Mouse (Mus musculus): ENCODE measurements around the gene Hfe. TPM values are rescaled to one million over a fixed set of nuclear protein-coding genes. Genes with fewer than 3 reads are reported as not detected.

Hfe gene
- total and polyA plus RNA-seq, 3 experiments, result 0.08 to 1.0 (median 0.39) TPM

- H3K27ac ChIP-seq (ENCODE audit: insufficient read depth, low read depth), result peak overlapping the region; percentile 6; the same call in 1 of the 2 replicates
- peaks cover 6 to 68% of the 10 kb centered on the region in 2 experiments for H3K4me1 ChIP-seq (ENCODE audit: control insufficient read depth in 1 of 2, insufficient read depth in 2 of 2)
- H3K4me3 ChIP-seq (replicated peaks in 1 of 3; ENCODE audit: low read depth in 2 of 3, low read length in 2 of 3, poor library complexity in 1 of 3), result no peak overlapping the region
- dilution Hi-C loops (cut with MboI; ENCODE audit: extremely low pct_ligation_motif_present, extremely low pct_unique_long_range_greater_than_20kb, low sequenced_read_pairs), result no loop called here
- H3K9me3 ChIP-seq (replicated peaks; ENCODE audit: low read length), result no peaks in the 10 kb centered on the region
- peak; percentile 90 for DNase-seq (ENCODE audit: extremely low read depth)
- peak overlapping the region; percentile 55 for H3K9ac ChIP-seq (ENCODE audit: insufficient read depth, low read depth)
- TF ChIP-seq SMC3 (IDR thresholded peaks at IDR 0.05; ENCODE audit: low read depth, low read length) (peak; percentile 99), POLR2AphosphoS2 (IDR thresholded peaks at IDR 0.05; ENCODE audit: low read depth, low read length) (no peak), EP300 (IDR thresholded peaks at IDR 0.05; ENCODE audit: low read length) (no peak; the same call in 1 of the 2 replicates), ZC3H11A (IDR thresholded peaks at IDR 0.05; ENCODE audit: low read depth, low read length) (peak; percentile 81), SIN3A (IDR thresholded peaks at IDR 0.05; ENCODE audit: low read length) (peak; percentile 77), RAD21 (IDR thresholded peaks at IDR 0.05; ENCODE audit: low read depth, low read length) (peak; percentile 98), UBTF (IDR thresholded peaks at IDR 0.05; ENCODE audit: low read depth, low read length) (no peak), IRF4 (IDR thresholded peaks at IDR 0.05; ENCODE audit: low read depth, low read length) (peak; percentile 41; the same call in 1 of the 2 replicates), TCF12 (IDR thresholded peaks at IDR 0.05; ENCODE audit: low read depth, low read length) (peak; percentile 65), MYC (IDR thresholded peaks at IDR 0.05; ENCODE audit: low read depth, low read length) (peak; percentile 55; the same call in 1 of the 2 replicates), POLR2A (IDR thresholded peaks at IDR 0.05; ENCODE audit: low read depth, low read length) (peak; percentile 31; the same call in 1 of the 2 replicates), ELF1 (IDR thresholded peaks at IDR 0.05; ENCODE audit: low read depth, low read length) (peak; percentile 36; the same call in 1 of the 2 replicates), HCFC1 (IDR thresholded peaks at IDR 0.05; ENCODE audit: low read depth, low read length) (peak; percentile 10; the same call in 1 of the 2 replicates), JUND (conservative IDR thresholded peaks at IDR 0.05; ENCODE audit: low read depth, low read length) (peak; percentile 20; the same call in 1 of the 2 replicates), BHLHE40 (IDR thresholded peaks at IDR 0.05; ENCODE audit: low read depth, low read length) (peak; percentile 40; the same call in 1 of the 2 replicates), MAZ (IDR thresholded peaks at IDR 0.05; ENCODE audit: low read depth, low read length) (0 out of 2 replicates have a peak, but pooled peaks have one; percentile 46), MAX (IDR thresholded peaks at IDR 0.05; ENCODE audit: low read length) (0 out of 2 replicates have a peak, but pooled peaks have one; percentile 21), JUN (IDR thresholded peaks at IDR 0.05; ENCODE audit: insufficient read depth, low read depth, low read length) (peak; percentile 22; the same call in 1 of the 2 replicates), NELFE (IDR thresholded peaks at IDR 0.05; ENCODE audit: low read depth, low read length) (peak; percentile 55; the same call in 1 of the 2 replicates), CTCF (conservative IDR thresholded peaks at IDR 0.05 in 1 of 2, IDR thresholded peaks at IDR 0.05 in 1 of 2; ENCODE audit: low read depth in 2 of 2, low read length in 2 of 2) (peak; percentile 45 to 97; a peak in 3 of 4 replicates), KAT2A (IDR thresholded peaks at IDR 0.05; ENCODE audit: insufficient replicate concordance, low read length) (no peak), ZKSCAN1 (IDR thresholded peaks at IDR 0.05; ENCODE audit: borderline replicate concordance, low read depth, low read length) (no peak), MEF2A (IDR thresholded peaks at IDR 0.05; ENCODE audit: borderline replicate concordance, low read depth, low read length) (0 out of 2 replicates have a peak, but pooled peaks have one; percentile 11)
- in situ Hi-C loops (cut with MboI; ENCODE audit: low pct_ligation_motif_present, low pct_unique_long_range_greater_than_20kb, low sequenced_read_pairs), result loop anchor here (5.0 kb wide), 1 partner anchor 36 kb away; the partner anchor contains the start of gene Hist1h1c
- no peaks in the 10 kb centered on the region for H3K79me2 ChIP-seq (replicated peaks; ENCODE audit: control insufficient read depth, extremely low read depth, insufficient read depth, poor library complexity, severe bottlenecking)
- no peaks in the 10 kb centered on the region for H3K36me3 ChIP-seq (replicated peaks in 1 of 2; ENCODE audit: control insufficient read depth in 1 of 2, insufficient read depth in 1 of 2, low read length in 1 of 2)
- no peaks in the 10 kb centered on the region for H3K27me3 ChIP-seq (replicated peaks)
- H3K4me2 ChIP-seq (ENCODE audit: insufficient read depth, low read depth, poor library complexity, severe bottlenecking), result peak overlapping the region; percentile 30; the same call in 1 of the 2 replicates
Measured at GRCm38 (mm10) chr13:23700786-23701520, 9.7 kb downstream of the Hfe start.

Measured in CH12.LX (cell line).